Mouse (Mus musculus) small intestine, adult 2 months (tissue): ENCODE results near the gene Litaf. TPM values are rescaled to one million over a fixed set of nuclear protein-coding genes. Genes with fewer than 3 reads are reported as not detected.

Experiments
- H3K27ac ChIP-seq: fragments of 200-500 bp; 2 replicates; pipeline ENCODE4 v1.5.1; 2012; ENCODE audit warnings: low read depth, low read length, control low read depth, inconsistent platforms; ENCODE audit not compliant: insufficient read depth
- H3K27me3 ChIP-seq: fragments of 200-500 bp; 2 replicates; pipeline ENCODE4 v1.6.1; 2012; ENCODE audit warnings: mild to moderate bottlenecking, moderate library complexity, low read length, inconsistent platforms; ENCODE audit not compliant: control insufficient read depth, insufficient read depth
- H3K36me3 ChIP-seq: fragments of 200-500 bp; 2 replicates; pipeline ENCODE4 v1.6.1; 2012; ENCODE audit warnings: mild to moderate bottlenecking, low read length, control low read depth, inconsistent platforms; ENCODE audit not compliant: control insufficient read depth, insufficient read depth
- H3K4me1 ChIP-seq: fragments of 200-500 bp; 2 replicates; pipeline ENCODE4 v1.6.1; 2012; ENCODE audit warnings: low read length, inconsistent platforms, mixed read lengths; ENCODE audit not compliant: control insufficient read depth, insufficient read depth, insufficient read length
- H3K4me3 ChIP-seq: fragments of 200-500 bp; 2 replicates; pipeline ENCODE4 v1.5.1; 2012; ENCODE audit warnings: low read depth, mild to moderate bottlenecking, control low read depth, inconsistent platforms, low read length, moderate library complexity
- CTCF ChIP-seq: fragments of 200-500 bp; IDR thresholded peaks from 2 replicates; pipeline ENCODE4 v1.5.1; 2012; ENCODE audit warnings: low read depth, mild to moderate bottlenecking, control low read depth, inconsistent platforms, low read length, moderate library complexity, mixed read lengths; ENCODE audit not compliant: insufficient replicate concordance, insufficient read length; ENCODE audit errors: extremely low read depth
- POLR2A ChIP-seq: fragments of 200-500 bp; IDR thresholded peaks from 2 replicates; pipeline ENCODE4 v1.6.1; 2012; ENCODE audit warnings: low read depth, mild to moderate bottlenecking, control low read depth, inconsistent platforms, low read length, moderate library complexity
- WGBS: fragments of 180-500 bp; shearing (Covaris S2); methylation state at CpG from one replicate; pipeline ENCODE4 v1.1.7; 2018; 5-methylcytosine and 5-hydroxymethylcytosine counted together
- polyA plus RNA-seq: library from polyadenylated mRNA; depleted of rRNA; stranded (reverse); fragments of >200 nt; gene quantifications from 2 replicates; pipeline ENCODE4 v1.2.3, GENCODE M21; 2012

The Litaf gene
- polyA plus RNA-seq, 1 experiment, result 497 TPM

- Histone ChIP-seq H3K4me1 (peaks cover 12% of the 10 kb centered on the region), H3K36me3 (peaks cover 7% of the 10 kb centered on the region; the same call in 1 of the 2 replicates), H3K27me3 (no peaks in the 10 kb centered on the region), H3K4me3 (peak overlapping the region; percentile 92), H3K27ac (peak overlapping the region; percentile 95)
- 11% methylated on average over 5 of the region's 5 CpGs for WGBS
- TF ChIP-seq POLR2A (no peak), CTCF (peak; percentile 31; the same call in 1 of the 2 replicates)
Observed at GRCm38 (mm10) chr16:10991737-10992089, 74.2 kb downstream of the Litaf start.

- Histone ChIP-seq H3K4me1 (peaks cover 15% of the 10 kb centered on the region), H3K4me3 (peak overlapping the region; percentile 38), H3K27me3 (no peaks in the 10 kb centered on the region), H3K27ac (peak overlapping the region; percentile 18), H3K36me3 (peaks cover 7% of the 10 kb centered on the region; the same call in 1 of the 2 replicates)
- WGBS, result 25% methylated on average over 4 of the region's 4 CpGs
- no peak for TF ChIP-seq POLR2A
- TF ChIP-seq CTCF, result no peak
Observed at GRCm38 (mm10) chr16:10990763-10991162, 75.2 kb downstream of the Litaf start.

- TF ChIP-seq CTCF (peak; percentile 40; the same call in 1 of the 2 replicates), POLR2A (no peak)
- Histone ChIP-seq H3K27me3 (no peaks in the 10 kb centered on the region), H3K36me3 (peaks cover 7% of the 10 kb centered on the region; the same call in 1 of the 2 replicates), H3K4me1 (peaks cover 15% of the 10 kb centered on the region), H3K27ac (no peak overlapping the region), H3K4me3 (no peak overlapping the region)
- 91% methylated on average over 4 of the region's 4 CpGs for WGBS
Observed at GRCm38 (mm10) chr16:10989896-10990295, 76.1 kb downstream of the Litaf start.

GRCm38 (mm10) chr16:10989361-10989760 is 76.6 kb downstream of the Litaf start:
- H3K4me3 ChIP-seq, result no peak overlapping the region
- WGBS, result 83% methylated on average over 6 of the region's 6 CpGs
- H3K4me1 ChIP-seq, result peaks cover 15% of the 10 kb centered on the region
- H3K27ac ChIP-seq, result no peak overlapping the region
- peaks cover 7% of the 10 kb centered on the region; the same call in 1 of the 2 replicates for H3K36me3 ChIP-seq
- no peaks in the 10 kb centered on the region for H3K27me3 ChIP-seq
- TF ChIP-seq POLR2A (no peak), CTCF (no peak)

GRCm38 (mm10) chr16:10988261-10988660 is 77.7 kb downstream of the Litaf start:
- no peak overlapping the region for H3K4me3 ChIP-seq
- no peak for TF ChIP-seq POLR2A
- TF ChIP-seq CTCF, result no peak
- peaks cover 17% of the 10 kb centered on the region for H3K4me1 ChIP-seq
- WGBS, result 86% methylated on average over 9 of the region's 9 CpGs
- H3K36me3 ChIP-seq, result peaks cover 7% of the 10 kb centered on the region; the same call in 1 of the 2 replicates
- H3K27ac ChIP-seq, result no peak overlapping the region
- no peaks in the 10 kb centered on the region for H3K27me3 ChIP-seq

- H3K36me3 ChIP-seq, result peaks cover 5% of the 10 kb centered on the region; the same call in 1 of the 2 replicates
- peaks cover 26% of the 10 kb centered on the region for H3K4me1 ChIP-seq
- TF ChIP-seq POLR2A (no peak), CTCF (no peak)
- H3K27ac ChIP-seq, result peak overlapping the region; percentile 50
- WGBS, result 16% methylated on average over 5 of the region's 5 CpGs
- H3K27me3 ChIP-seq, result no peaks in the 10 kb centered on the region
- no peak overlapping the region for H3K4me3 ChIP-seq
Observed at GRCm38 (mm10) chr16:10984534-10984933, 81.4 kb downstream of the Litaf start.

- Histone ChIP-seq H3K27ac (peak overlapping the region; percentile 57), H3K36me3 (peaks cover 3% of the 10 kb centered on the region), H3K27me3 (no peaks in the 10 kb centered on the region), H3K4me3 (no peak overlapping the region), H3K4me1 (peaks cover 35% of the 10 kb centered on the region)
- WGBS, result 21% methylated on average over 7 of the region's 7 CpGs
- TF ChIP-seq CTCF (no peak), POLR2A (no peak)
Observed at GRCm38 (mm10) chr16:10981493-10982070, 84.4 kb downstream of the Litaf start.
